Comparison of ENCODE assay signal across 6 mouse cellular contexts in genomic region chr3:77887634-77888033, GRCm38 (mm10).
"Had no signal": no experiment of that assay in that cellular context is flagged by ENCODE, and none has a peak within 500 bp of the region (broad histone marks: within the 10 kb centered on the region; RNA-seq: fewer than 3 reads in every experiment).

No protein-coding gene starts in this region.

- DNase-seq: kidney, postnatal 10 days; kidney, postnatal 4 days; liver, embryonic 13.5 days; liver, postnatal 0 days; thymus, adult 18-20 months; thymus, postnatal 25 days had no signal
